Mouse (Mus musculus) E14TG2a.4 (cell line): Measurements from ENCODE around the gene Osbpl10.

Experiments used
- CTCF ChIP-seq: conservative IDR thresholded peaks from 2 replicates; pipeline ENCODE4 v1.5.1; 2014; ENCODE audit warnings: low read length
- NANOG ChIP-seq: IDR thresholded peaks from 2 replicates; pipeline ENCODE4 v1.6.1; 2014; ENCODE audit warnings: borderline replicate concordance, low read length, mixed read lengths
- POU5F1 ChIP-seq: IDR thresholded peaks from 2 replicates; pipeline ENCODE4 v1.6.1; 2014; ENCODE audit warnings: low read length, borderline replicate concordance

DNA sequence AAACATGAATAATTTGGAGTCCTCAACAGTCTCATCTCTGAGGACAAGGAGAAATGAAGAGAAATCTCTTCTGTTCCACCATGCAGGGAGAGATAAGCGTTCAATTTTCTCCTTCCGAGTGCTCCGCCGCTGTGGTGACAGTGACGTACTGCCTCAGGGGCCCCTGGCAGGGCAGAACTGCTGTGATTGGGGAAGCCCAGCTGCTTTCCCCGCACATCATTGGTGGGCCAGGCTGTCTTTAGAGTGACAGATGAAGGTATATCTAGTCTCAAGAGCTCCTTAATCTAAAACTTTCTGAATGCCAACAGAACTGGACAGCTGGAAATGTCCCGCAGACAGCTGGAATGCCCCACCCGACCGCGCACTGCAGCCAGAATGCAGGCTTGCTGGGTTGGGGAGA, 118.1 kb downstream of the Osbpl10 start:
- TF ChIP-seq POU5F1 (no peak), CTCF (no peak), NANOG (no peak)
